Mouse (Mus musculus) lung, embryonic 14.5 days (tissue): ENCODE data around the gene Tagln. TPM values are rescaled to one million over a fixed set of nuclear protein-coding genes. Genes with fewer than 3 reads are reported as not detected.

ENCODE experiments used
- ATAC-seq: fragments of 200-750 bp; cut with Nextera tagmentation; 2 replicates; pipeline ENCODE4 v1.8.0; 2017; ENCODE audit warnings: mild to moderate bottlenecking, moderate TSS enrichment, moderate library complexity; ENCODE audit not compliant: insufficient read depth
- DNase-seq: peaks from one replicate; pipeline ENCODE4 v3.0.0-alpha.2; 2015
- H3K27ac ChIP-seq: fragments of 300-500 bp; sonication (generic); 2 replicates; pipeline ENCODE4 v1.5.1; 2014; ENCODE audit warnings: low read depth, mild to moderate bottlenecking, moderate library complexity
- H3K27me3 ChIP-seq: fragments of 300-500 bp; sonication (generic); 2 replicates; pipeline ENCODE4 v1.6.1; 2014; ENCODE audit warnings: low read length, control low read depth; ENCODE audit not compliant: insufficient read depth
- H3K36me3 ChIP-seq: fragments of 300-500 bp; sonication (generic); 2 replicates; pipeline ENCODE4 v1.6.1; 2014; ENCODE audit warnings: control low read depth; ENCODE audit not compliant: insufficient read depth
- H3K4me1 ChIP-seq: fragments of 300-500 bp; sonication (generic); 2 replicates; pipeline ENCODE4 v1.6.1; 2014; ENCODE audit warnings: antibody characterized with exemption, control low read depth; ENCODE audit not compliant: insufficient read depth
- H3K4me2 ChIP-seq: fragments of 300-500 bp; sonication (generic); 2 replicates; pipeline ENCODE4 v1.6.1; 2014; ENCODE audit warnings: mild to moderate bottlenecking
- H3K4me3 ChIP-seq: fragments of 300-500 bp; sonication (generic); 2 replicates; pipeline ENCODE4 v1.5.1; 2014; ENCODE audit warnings: low read depth, low read length
- H3K9ac ChIP-seq: fragments of 300-500 bp; sonication (generic); 2 replicates; pipeline ENCODE4 v1.6.1; 2014
- H3K9me3 ChIP-seq: fragments of 300-500 bp; sonication (generic); 2 replicates; pipeline ENCODE4 v1.6.1; 2016; ENCODE audit warnings: low read depth, low read length, control low read depth
- CTCF ChIP-seq: IDR thresholded peaks from 2 replicates; pipeline ENCODE4 v1.5.1; 2016; ENCODE audit warnings: antibody characterized with exemption, low read depth
- WGBS: fragments of 180-500 bp; shearing (Covaris S2); extraction: QIAGEN DNeasy Blood & Tissue Kit; methylation state at CpG from one replicate; pipeline ENCODE4 v1.1.7; 2014; 5-methylcytosine and 5-hydroxymethylcytosine counted together
- polyA plus RNA-seq: library from polyadenylated mRNA; unstranded; fragments of >200 nt; fragmentation: Nextera tagmentation; extraction: Ambion mirVana; gene quantifications from 2 replicates; pipeline ENCODE4 v1.2.1, GENCODE M21; 2014

Gene Tagln
- polyA plus RNA-seq, 1 experiment from 2014 or later, result 150 TPM

- Histone ChIP-seq H3K27ac (peak overlapping the region; percentile 48; the same call in 1 of the 2 replicates), H3K9me3 (no peaks in the 10 kb centered on the region), H3K4me3 (no peak overlapping the region), H3K9ac (no peak overlapping the region), H3K4me2 (no peak overlapping the region), H3K36me3 (peaks cover 72% of the 10 kb centered on the region), H3K27me3 (no peaks in the 10 kb centered on the region), H3K4me1 (no peaks in the 10 kb centered on the region)
- DNase-seq (peak; percentile 72), ATAC-seq (peak; percentile 63)
- no peak for TF ChIP-seq CTCF
- WGBS, result 74% methylated on average over 5 of the region's 5 CpGs
These were observed 18.6 kb downstream of the Tagln start for GRCm38 (mm10) chr9:45917041-45917934.

- peaks cover 80% of the 10 kb centered on the region for H3K36me3 ChIP-seq
- no peak for TF ChIP-seq CTCF
These were observed 20.2 kb downstream of the Tagln start for GRCm38 (mm10) chr9:45915659-45916058.

DNA sequence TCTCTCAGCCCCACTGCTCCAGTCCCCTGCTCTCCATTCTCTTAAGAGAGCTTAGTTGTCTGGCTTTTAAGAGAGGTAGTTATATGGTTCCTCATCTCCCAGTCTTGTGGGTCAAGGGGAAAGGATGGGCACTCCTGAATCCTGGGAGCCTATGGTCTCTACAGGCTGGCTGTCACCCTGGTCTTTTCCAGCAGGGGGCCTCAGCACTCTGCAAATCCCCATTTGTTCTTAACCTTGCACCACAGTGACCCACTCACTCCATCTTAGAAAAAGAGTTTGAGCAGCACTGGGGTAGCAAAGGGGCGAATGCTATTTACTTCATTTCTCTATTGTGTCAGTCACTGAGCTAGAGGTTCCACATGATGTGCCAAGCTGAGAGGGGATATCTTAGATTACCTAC lies 24.2 kb downstream of the Tagln start:
- peak; percentile 70 for DNase-seq
- H3K9me3 ChIP-seq, result no peaks in the 10 kb centered on the region
- H3K4me3 ChIP-seq, result no peak overlapping the region
- H3K27ac ChIP-seq, result no peak overlapping the region
- no peaks in the 10 kb centered on the region for H3K27me3 ChIP-seq
- H3K4me1 ChIP-seq, result peaks cover 4% of the 10 kb centered on the region; the same call in 1 of the 2 replicates
- TF ChIP-seq CTCF, result peak; percentile 73
- ATAC-seq, result no peak
- no peak overlapping the region for H3K9ac ChIP-seq
- peaks cover 65% of the 10 kb centered on the region for H3K36me3 ChIP-seq
- no peak overlapping the region for H3K4me2 ChIP-seq
- 49% methylated on average over 1 of the region's 1 CpGs for WGBS

More at GRCm38 (mm10) chr9:45915659-45916058, 20.2 kb downstream of the Tagln start:
- H3K4me2 ChIP-seq, result no peak overlapping the region
- ATAC-seq (no peak), DNase-seq (no peak)
- H3K9me3 ChIP-seq, result no peaks in the 10 kb centered on the region
- no peak overlapping the region for H3K9ac ChIP-seq
- WGBS, result 90% methylated on average over 2 of the region's 2 CpGs
- no peak overlapping the region for H3K4me3 ChIP-seq
- H3K27me3 ChIP-seq, result no peaks in the 10 kb centered on the region
- no peaks in the 10 kb centered on the region for H3K4me1 ChIP-seq
- no peak overlapping the region for H3K27ac ChIP-seq

DNA sequence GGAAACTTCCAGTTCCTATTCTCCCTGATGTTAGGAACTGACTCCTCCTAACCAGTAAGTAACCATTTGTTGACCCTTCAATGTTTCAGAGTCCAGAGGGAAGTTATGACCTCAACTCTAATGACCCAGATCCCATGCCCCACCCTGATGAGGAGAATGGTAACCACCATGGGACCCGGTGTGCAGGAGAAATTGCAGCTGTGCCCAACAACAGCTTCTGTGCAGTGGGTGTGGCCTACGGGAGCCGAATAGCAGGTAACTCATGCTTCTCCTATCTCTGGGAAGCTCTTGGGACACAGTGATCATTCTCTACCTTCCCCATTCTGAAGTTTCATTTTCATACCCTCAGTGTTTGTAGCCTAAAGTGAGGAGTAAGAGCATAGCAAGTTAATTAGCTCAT lies 24.9 kb downstream of the Tagln start:
- WGBS, result 80% methylated on average over 3 of the region's 3 CpGs
- TF ChIP-seq CTCF, result no peak
- H3K9me3 ChIP-seq, result no peaks in the 10 kb centered on the region
- DNase-seq (no peak), ATAC-seq (no peak)
- no peak overlapping the region for H3K27ac ChIP-seq
- peaks cover 62% of the 10 kb centered on the region for H3K36me3 ChIP-seq
- no peak overlapping the region for H3K4me2 ChIP-seq
- no peak overlapping the region for H3K9ac ChIP-seq
- H3K27me3 ChIP-seq, result no peaks in the 10 kb centered on the region
- H3K4me3 ChIP-seq, result no peak overlapping the region
- peaks cover 4% of the 10 kb centered on the region; the same call in 1 of the 2 replicates for H3K4me1 ChIP-seq

GRCm38 (mm10) chr9:45907078-45907428 lies 28.8 kb downstream of the Tagln start:
- Histone ChIP-seq H3K4me2 (peak overlapping the region; percentile 86), H3K4me3 (peak overlapping the region; percentile 84), H3K9ac (peak overlapping the region; percentile 88), H3K27me3 (no peaks in the 10 kb centered on the region), H3K9me3 (no peaks in the 10 kb centered on the region), H3K27ac (peak overlapping the region; percentile 95), H3K4me1 (peaks cover 8% of the 10 kb centered on the region), H3K36me3 (peaks cover 43% of the 10 kb centered on the region)
- 2% methylated on average over 19 of the region's 19 CpGs for WGBS
- ATAC-seq, result peak; percentile 49
- no peak for TF ChIP-seq CTCF
- peak; percentile 22 for DNase-seq

DNA sequence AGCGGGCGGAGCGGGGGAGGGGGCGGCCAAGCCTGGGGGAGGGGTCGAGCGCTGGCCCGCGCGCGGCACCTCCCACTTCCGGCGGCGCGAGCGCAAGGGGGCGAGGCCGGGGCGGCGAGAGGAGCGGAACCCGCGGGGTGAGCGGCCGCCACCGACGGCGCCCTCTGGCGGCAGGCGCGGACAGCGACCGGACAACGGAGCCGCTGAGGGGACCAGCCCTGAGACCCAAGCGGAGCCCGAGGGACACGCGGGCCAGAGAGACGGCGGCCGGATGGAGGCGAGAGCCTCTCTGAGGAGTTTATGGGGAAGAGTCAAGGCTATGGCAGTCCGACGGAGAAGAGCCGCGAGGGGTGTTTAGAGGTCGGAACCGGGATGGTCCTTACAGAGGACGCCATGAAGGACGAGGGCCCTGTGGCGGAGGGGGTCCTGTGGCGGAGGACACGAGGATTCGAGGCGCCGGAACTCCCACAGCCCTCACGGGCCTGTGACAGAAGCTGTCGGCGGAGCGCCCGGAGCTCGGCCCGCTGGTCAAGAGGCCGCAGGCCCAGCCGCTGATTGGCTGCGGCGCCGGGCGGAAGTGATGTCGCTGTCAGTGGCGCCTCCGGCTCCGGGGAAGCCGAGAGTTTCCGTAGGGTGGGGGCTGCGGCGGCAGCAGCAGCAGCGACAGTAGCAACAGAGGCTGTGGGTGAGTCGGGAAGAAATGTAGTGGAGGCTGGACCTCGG lies 29.3 kb downstream of the Tagln start, which contains the start of the genes Pcsk7 and Rnf214:
Gene Pcsk7 (plus strand): TSS at position 143 of the 723 bp plus-strand sequence.
Gene Rnf214 (minus strand): TSS at position 557 of the 723 bp plus-strand sequence.
- TF ChIP-seq CTCF, result peak; percentile 64
- under 1% methylated on average over 79 of the region's 80 CpGs for WGBS
- ATAC-seq, result peak; percentile 94
- Histone ChIP-seq H3K4me3 (peak within 1 kb of the TSS; percentile 84), H3K9me3 (no peaks in the 10 kb centered on the region), H3K36me3 (peaks cover 43% of the 10 kb centered on the region), H3K4me2 (peak within 1 kb of the TSS; percentile 86), H3K27ac (peak within 1 kb of the TSS; percentile 95), H3K27me3 (no peaks in the 10 kb centered on the region), H3K9ac (peak within 1 kb of the TSS; percentile 88), H3K4me1 (peaks cover 8% of the 10 kb centered on the region)
- peak; percentile 93 for DNase-seq
